Mouse (Mus musculus) neural tube, embryonic 10.5 days (tissue): ENCODE results near the gene Ncor2.
A peak's percentile ranks its signal among the peaks of the same experiment; 100 is the strongest.

Experiments
- DNase-seq: peaks from one replicate; pipeline ENCODE4 v3.0.0-alpha.2; 2017; ENCODE audit warnings: low spot score; ENCODE audit errors: extremely low spot score

Ncor2 gene

DNA sequence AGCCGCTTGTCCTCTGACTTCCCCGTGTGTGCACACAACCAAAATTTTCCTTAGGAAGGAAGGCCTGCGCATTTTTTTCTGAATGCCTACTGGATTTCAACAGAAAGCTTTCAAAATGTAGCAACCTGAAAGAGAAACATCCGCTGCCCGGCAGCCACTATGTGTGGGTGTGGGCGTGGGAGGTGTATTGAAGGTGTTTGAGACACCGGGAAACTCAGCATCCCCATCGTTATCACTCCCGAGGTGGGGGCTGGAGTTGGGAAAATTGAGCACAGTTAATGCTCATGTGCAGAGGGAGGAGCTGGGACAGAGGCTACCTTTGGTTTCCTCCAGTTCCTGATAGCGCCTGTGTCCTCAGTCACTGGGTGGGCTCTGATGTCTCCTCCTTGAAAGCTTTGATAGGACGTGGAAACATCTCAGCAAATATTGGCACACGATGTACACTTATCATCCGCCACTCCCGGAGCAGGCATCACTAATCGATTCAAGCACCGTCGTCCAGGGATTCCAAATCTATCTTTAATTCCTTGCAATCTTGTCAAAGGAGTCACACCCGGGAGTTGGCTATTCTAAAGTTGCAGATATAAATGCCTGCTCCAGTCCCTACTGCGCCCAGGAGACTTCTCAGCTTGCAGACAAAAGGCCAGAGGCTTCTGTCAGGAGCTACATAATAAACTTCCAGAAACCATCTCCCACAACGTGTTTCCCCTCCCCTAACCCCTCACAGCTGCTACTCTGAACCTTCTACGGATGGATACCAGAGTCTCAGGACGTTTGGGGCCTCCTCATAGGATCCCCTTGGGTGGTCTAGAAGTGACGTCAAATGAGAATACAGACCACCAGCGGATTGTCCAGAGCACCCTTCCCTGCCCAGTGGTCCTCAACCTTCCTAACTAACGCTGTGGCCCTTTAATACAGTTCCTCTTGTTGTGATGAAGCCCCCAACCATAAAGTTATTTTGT, 14.7 kb upstream of the Ncor2 start:
- DNase-seq, result no peak

GRCm38 (mm10) chr5:125191608-125192007, 12.6 kb upstream of the Ncor2 start:
- DNase-seq, result no peak

DNA sequence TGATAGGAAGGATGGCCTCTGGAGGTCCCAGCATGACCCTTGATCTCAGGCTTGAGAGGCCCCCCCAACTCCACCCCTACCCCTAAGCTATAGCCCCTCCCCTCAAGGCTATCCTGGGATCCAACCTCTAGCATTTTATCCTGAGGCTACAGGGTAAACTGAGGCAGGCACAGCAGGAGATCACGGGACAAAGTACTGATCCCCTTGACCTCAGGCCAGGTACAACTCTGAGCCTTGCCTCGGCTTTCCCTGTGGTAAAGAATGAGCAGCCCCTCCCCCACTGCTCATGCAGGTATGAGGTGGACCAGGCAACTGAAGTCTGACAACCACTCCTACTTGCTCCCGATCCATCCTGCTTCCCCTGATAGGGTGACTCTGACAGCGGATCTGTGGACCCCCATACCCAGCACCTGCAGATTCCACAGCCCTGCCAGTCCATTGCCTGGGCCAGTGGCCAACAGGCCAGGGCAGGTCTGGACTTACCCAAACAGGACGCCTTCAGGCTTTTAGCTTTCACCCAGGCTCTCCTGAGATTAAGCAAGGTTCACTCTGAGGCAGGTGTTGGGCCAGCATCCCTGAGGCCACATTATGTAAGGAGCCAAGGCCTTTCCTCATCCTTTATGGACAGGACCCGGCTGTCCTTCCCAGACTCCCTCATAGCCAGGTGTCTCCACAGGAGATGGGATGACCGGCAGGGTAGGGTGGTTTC, 11.2 kb upstream of the Ncor2 start:
- DNase-seq, result no peak

DNA sequence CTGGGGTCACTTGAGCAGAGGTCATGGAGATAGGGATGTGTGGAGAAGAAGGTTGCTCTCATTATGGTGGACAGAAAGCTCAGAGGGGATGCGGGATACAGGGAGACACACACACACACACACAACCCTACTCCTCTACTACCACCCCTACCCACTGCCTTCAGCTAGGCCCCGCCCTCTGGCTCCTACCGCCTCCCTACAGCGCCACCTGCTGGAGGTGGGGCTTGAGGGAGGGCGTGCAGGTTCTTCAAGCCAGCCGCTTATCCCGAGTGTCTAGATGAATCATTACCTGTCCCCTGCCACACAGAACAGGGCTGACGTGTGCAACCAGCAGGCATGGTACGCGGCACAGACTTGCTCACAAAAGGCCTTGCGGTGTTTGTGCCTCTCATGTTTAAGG, 10.6 kb upstream of the Ncor2 start:
- DNase-seq, result peak; percentile 66

GRCm38 (mm10) chr5:125188812-125189598, 10.0 kb upstream of the Ncor2 start:
- DNase-seq, result no peak

DNA sequence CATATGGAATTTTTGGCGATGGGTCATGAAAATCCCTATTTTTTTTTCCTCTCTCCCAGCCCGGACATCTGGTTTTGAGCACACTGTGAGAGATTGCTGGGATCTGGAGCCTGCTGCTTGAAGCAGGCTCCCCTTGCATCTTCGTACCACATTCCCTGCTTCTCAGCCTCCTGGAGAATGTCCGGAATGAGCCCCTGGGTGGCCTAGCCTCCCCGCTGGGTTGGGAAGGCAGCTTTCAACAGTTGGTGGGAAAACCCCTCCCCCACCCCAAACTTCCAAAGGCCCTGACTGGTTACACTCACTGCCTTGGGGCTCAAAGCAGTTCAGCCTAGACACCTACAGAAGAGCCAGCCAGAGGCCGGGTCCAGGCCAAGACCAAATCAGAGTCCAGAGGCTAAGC, 5.8 kb upstream of the Ncor2 start:
- DNase-seq, result peak; percentile 66

DNA sequence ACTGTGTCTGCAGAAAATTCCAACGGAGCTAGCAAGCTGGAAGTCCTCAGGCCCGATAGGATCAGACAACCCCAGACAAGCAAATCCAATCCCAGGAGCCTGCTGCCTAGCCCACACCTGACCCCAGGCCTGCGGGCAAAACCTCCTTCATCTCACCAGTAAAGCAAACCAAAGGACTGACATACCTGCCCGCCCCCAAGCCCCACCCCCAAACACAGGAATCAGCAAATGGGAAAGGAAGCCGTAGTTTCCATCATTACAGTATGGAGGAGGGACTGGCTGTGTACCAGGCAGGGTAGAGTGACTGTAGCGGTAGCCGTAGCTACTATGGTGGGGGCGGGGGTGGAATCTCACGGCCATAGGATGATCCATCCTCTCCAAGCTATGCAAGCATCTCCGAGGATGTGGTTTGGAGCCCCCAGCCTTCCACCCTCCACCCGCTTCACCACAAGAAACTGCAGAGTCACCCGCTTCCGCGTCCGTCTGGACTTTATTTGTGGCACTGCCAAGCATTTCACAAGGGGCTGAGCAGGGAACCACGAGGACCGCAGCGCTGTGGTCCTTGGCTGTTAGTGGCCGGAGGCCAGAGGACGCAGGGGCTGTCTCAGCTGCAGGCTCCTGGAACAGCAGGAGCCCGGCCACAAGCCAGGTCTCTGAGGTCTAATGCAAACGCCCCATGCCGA, 4.4 kb upstream of the Ncor2 start:
- no peak for DNase-seq

- DNase-seq, result no peak
Measured at GRCm38 (mm10) chr5:125180630-125181263, 1.7 kb upstream of the Ncor2 start.

GRCm38 (mm10) chr5:125179735-125180629, 963 bp upstream of the Ncor2 start:
- DNase-seq, result no peak

GRCm38 (mm10) chr5:125178171-125179006, 630 bp downstream of the Ncor2 start:
- peak; percentile 83 for DNase-seq

GRCm38 (mm10) chr5:125177481-125178134, 1.4 kb downstream of the Ncor2 start:
- DNase-seq, result peak; percentile 81

GRCm38 (mm10) chr5:125176864-125177263, 2.2 kb downstream of the Ncor2 start:
- no peak for DNase-seq

DNA sequence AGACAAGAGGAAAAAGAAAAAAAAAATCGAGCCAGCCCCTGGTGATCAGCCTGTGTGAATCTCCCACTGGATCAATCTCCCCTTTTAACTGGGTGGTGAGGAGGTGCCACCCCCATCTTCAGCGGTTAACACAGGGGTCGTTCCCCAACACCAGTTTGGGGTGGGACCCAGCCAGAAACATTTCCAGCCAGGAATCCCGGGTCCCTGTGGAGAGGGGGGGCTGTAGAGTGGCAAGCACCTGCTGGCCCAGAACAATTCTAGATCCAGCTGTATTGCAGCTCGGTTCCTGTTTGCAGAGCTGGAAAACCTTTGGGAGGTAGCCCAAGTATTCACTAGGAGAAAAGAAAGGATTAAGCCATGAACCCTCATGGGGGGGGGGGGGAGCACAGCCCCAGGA, 2.7 kb downstream of the Ncor2 start:
- DNase-seq, result no peak

GRCm38 (mm10) chr5:125175673-125176369, 3.2 kb downstream of the Ncor2 start:
- DNase-seq, result no peak

DNA sequence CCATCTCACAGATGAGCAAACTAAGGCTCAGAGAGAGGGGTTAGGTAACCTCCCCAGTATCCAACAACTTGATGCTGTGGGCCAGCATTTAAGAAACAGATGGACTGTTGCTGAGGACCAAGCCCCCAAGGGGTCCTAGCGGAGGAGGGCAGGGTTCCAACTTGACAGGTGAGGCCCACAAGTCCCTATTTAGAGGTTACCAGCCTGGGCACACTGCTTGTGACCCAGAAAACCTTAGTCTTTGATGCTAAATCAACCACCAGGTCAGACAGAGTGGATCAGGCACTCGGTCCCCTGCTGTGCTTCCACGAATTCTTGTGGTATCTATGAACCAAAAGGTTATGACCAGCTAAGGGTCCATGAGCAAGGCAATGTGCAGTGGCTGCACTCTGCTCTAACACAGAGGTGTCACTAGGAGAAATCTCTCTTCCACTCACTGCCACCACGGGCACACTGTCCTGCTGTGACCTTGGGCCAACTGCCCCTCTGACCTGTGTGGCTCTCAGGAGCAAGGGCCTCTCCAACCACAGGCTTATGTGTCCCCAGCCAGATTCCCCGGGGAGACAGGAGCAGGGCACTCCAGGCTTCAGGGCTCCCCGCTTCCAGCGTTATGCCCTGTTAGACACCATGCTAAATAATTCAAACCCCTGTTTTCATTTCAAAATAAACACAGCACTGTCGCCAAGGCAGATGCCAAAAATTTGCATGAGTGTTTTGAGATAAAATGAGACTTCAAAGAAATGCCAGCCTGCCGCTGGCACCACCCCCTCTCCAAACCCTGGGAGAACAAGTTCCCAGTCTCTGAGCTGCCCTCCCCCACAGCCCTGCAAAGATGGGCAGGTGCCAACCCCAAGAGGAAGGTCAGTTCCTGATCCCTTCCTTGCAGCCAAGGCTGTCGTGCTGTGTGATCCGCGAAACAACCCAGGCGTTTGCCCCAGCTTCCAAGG, 4.0 kb downstream of the Ncor2 start:
- DNase-seq, result no peak

- no peak for DNase-seq
Measured at GRCm38 (mm10) chr5:125173868-125174267, 5.2 kb downstream of the Ncor2 start.
